Mouse (Mus musculus) midbrain, embryonic 11.5 days (tissue): ENCODE data around the gene Snca. TPM values are rescaled to one million over a fixed set of nuclear protein-coding genes. Genes with fewer than 3 reads are reported as not detected.

Experiments used
- ATAC-seq: fragments of 200-750 bp; cut with Nextera tagmentation; 2 replicates; pipeline ENCODE4 v1.8.0; 2017; ENCODE audit warnings: moderate TSS enrichment, moderate library complexity; ENCODE audit not compliant: low FRiP score
- DNase-seq: peaks from one replicate; pipeline ENCODE4 v3.0.0; 2015; ENCODE audit warnings: low spot score; ENCODE audit errors: missing footprints
- H3K27ac ChIP-seq: fragments of 300-500 bp; sonication (generic); 2 replicates; pipeline ENCODE4 v1.5.1; 2014; ENCODE audit warnings: low read depth, low read length
- H3K27me3 ChIP-seq: fragments of 300-500 bp; sonication (generic); 2 replicates; pipeline ENCODE4 v1.6.1; 2014; ENCODE audit warnings: mild to moderate bottlenecking, low read length, moderate library complexity, mixed read lengths; ENCODE audit not compliant: control insufficient read depth, insufficient read depth
- H3K36me3 ChIP-seq: fragments of 300-500 bp; sonication (generic); 2 replicates; pipeline ENCODE4 v1.6.1; 2014; ENCODE audit warnings: mild to moderate bottlenecking, low read length, moderate library complexity, mixed read lengths; ENCODE audit not compliant: control insufficient read depth, insufficient read depth
- H3K4me1 ChIP-seq: fragments of 300-500 bp; sonication (generic); 2 replicates; pipeline ENCODE4 v1.6.1; 2014; ENCODE audit warnings: low read length; ENCODE audit not compliant: control insufficient read depth, insufficient read depth
- H3K4me2 ChIP-seq: fragments of 300-500 bp; sonication (generic); 2 replicates; pipeline ENCODE4 v1.6.1; 2014; ENCODE audit warnings: mild to moderate bottlenecking, moderate library complexity
- H3K4me3 ChIP-seq: fragments of 300-500 bp; sonication (generic); 2 replicates; pipeline ENCODE4 v1.5.1; 2014; ENCODE audit warnings: low read depth, low read length
- H3K9ac ChIP-seq: fragments of 300-500 bp; sonication (generic); 2 replicates; pipeline ENCODE4 v1.6.1; 2014; ENCODE audit warnings: low read length
- H3K9me3 ChIP-seq: fragments of 300-500 bp; sonication (generic); 2 replicates; pipeline ENCODE4 v1.6.1; 2016; ENCODE audit warnings: low read length; ENCODE audit not compliant: control insufficient read depth
- WGBS: fragments of 180-500 bp; shearing (Covaris S2); extraction: QIAGEN DNeasy Blood & Tissue Kit; methylation state at CpG from one replicate; pipeline ENCODE4 v1.1.7; 2014; 5-methylcytosine and 5-hydroxymethylcytosine counted together
- polyA plus RNA-seq: library from polyadenylated mRNA; unstranded; fragments of >200 nt; fragmentation: Nextera tagmentation; extraction: Ambion mirVana; gene quantifications from 2 replicates; pipeline ENCODE4 v1.2.1, GENCODE M21; 2014

Gene Snca
- polyA plus RNA-seq, 1 experiment from 2014 or later: 26.1 TPM

DNA sequence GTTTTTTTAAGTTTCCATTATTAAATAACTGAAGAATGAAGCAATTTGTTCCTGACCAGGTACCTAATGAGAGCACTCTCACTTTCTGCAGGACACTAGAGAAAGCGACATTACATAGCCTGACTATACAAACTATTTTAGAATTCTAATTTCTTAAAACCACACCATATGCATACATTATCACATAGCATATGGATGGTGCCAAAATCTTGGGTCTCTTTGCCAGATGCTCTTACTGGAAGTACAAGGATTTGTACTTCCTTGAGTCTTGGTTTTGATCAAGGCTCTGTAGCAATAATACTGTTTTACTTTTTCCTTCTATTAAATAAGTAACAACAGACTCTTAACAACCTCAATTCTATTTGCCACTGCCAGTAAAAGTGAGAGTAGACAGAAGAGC, 31.4 kb downstream of the Snca start:
- ATAC-seq (no peak), DNase-seq (no peak)
- Histone ChIP-seq H3K9me3 (no peaks in the 10 kb centered on the region), H3K27me3 (no peaks in the 10 kb centered on the region), H3K27ac (no peak overlapping the region), H3K4me3 (no peak overlapping the region), H3K36me3 (no peaks in the 10 kb centered on the region), H3K9ac (no peak overlapping the region), H3K4me2 (no peak overlapping the region), H3K4me1 (no peaks in the 10 kb centered on the region)
- WGBS: 94% methylated on average over 1 of the region's 1 CpGs

- Histone ChIP-seq H3K4me1 (no peaks in the 10 kb centered on the region), H3K4me3 (no peak overlapping the region), H3K27me3 (no peaks in the 10 kb centered on the region), H3K36me3 (no peaks in the 10 kb centered on the region), H3K9ac (no peak overlapping the region), H3K4me2 (no peak overlapping the region), H3K9me3 (no peaks in the 10 kb centered on the region), H3K27ac (no peak overlapping the region)
- ATAC-seq (no peak), DNase-seq (no peak)
- 89% methylated on average over 3 of the region's 3 CpGs for WGBS
Measured at GRCm38 (mm10) chr6:60793659-60794365, 35.8 kb downstream of the Snca start.

DNA sequence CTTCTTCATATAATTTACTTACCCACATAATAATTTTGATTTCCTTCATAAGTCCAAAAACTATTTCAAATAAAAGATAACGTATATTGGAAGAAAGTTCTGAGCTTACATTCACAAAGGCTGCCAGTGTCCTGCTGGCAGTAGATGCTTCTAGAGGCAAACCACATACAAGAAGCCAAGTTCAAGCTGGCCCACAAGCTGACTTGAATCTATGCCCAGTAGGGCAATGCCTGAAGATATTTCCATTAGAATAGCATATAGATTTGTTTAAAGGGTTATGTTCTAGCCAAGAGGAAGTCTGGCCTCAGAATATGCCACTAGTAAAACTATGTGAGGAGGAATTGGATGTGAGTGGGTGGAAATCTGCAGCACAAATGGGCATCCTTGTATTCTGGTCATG, 42.7 kb downstream of the Snca start:
- no peaks in the 10 kb centered on the region for H3K36me3 ChIP-seq
- H3K4me1 ChIP-seq: no peaks in the 10 kb centered on the region
- no peak overlapping the region for H3K9ac ChIP-seq
- DNase-seq (no peak), ATAC-seq (no peak)
- H3K4me2 ChIP-seq: no peak overlapping the region
- H3K4me3 ChIP-seq: no peak overlapping the region
- no peak overlapping the region for H3K27ac ChIP-seq
- 79% methylated on average over 1 of the region's 1 CpGs for WGBS
- no peaks in the 10 kb centered on the region for H3K9me3 ChIP-seq
- no peaks in the 10 kb centered on the region for H3K27me3 ChIP-seq

- WGBS: 90% methylated on average over 1 of the region's 1 CpGs
Measured at GRCm38 (mm10) chr6:60771899-60772298, 57.8 kb downstream of the Snca start.

DNA sequence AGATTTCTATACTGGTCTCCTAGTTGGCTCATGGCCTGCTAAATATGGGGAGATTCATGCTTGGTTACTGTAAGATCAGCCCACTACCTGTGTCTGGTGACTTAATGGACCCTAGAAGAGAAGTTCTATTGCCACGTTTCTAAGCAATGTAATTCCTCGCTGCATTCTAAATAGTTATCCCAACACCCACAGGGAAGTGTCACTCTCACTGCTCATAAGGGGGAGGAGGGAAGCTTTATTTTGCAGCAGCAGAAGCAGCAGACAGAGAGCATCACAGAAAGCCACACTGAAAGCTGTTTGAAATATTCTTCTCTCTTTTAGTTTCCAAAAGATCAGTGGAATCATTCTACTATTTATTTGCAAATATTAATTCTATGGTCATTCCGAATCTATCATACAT, 64.0 kb downstream of the Snca start:
- Histone ChIP-seq H3K4me1 (no peaks in the 10 kb centered on the region), H3K4me2 (no peak overlapping the region), H3K36me3 (no peaks in the 10 kb centered on the region), H3K27ac (no peak overlapping the region), H3K27me3 (no peaks in the 10 kb centered on the region), H3K4me3 (no peak overlapping the region), H3K9ac (no peak overlapping the region), H3K9me3 (no peaks in the 10 kb centered on the region)
- DNase-seq: no peak
- ATAC-seq: no peak
- WGBS: 88% methylated on average over 3 of the region's 3 CpGs

More at GRCm38 (mm10) chr6:60771899-60772298, 57.8 kb downstream of the Snca start:
- Histone ChIP-seq H3K36me3 (no peaks in the 10 kb centered on the region), H3K4me3 (no peak overlapping the region), H3K27ac (no peak overlapping the region), H3K9me3 (no peaks in the 10 kb centered on the region), H3K9ac (no peak overlapping the region), H3K4me1 (no peaks in the 10 kb centered on the region), H3K27me3 (no peaks in the 10 kb centered on the region), H3K4me2 (no peak overlapping the region)
- DNase-seq (no peak), ATAC-seq (no peak)

- ATAC-seq (no peak), DNase-seq (no peak)
- Histone ChIP-seq H3K9ac (no peak overlapping the region), H3K27ac (no peak overlapping the region), H3K4me1 (no peaks in the 10 kb centered on the region), H3K27me3 (no peaks in the 10 kb centered on the region), H3K4me3 (no peak overlapping the region), H3K36me3 (no peaks in the 10 kb centered on the region), H3K9me3 (no peaks in the 10 kb centered on the region), H3K4me2 (no peak overlapping the region)
- WGBS: 92% methylated on average over 4 of the region's 4 CpGs
Measured at GRCm38 (mm10) chr6:60762864-60763263, 66.8 kb downstream of the Snca start.

DNA sequence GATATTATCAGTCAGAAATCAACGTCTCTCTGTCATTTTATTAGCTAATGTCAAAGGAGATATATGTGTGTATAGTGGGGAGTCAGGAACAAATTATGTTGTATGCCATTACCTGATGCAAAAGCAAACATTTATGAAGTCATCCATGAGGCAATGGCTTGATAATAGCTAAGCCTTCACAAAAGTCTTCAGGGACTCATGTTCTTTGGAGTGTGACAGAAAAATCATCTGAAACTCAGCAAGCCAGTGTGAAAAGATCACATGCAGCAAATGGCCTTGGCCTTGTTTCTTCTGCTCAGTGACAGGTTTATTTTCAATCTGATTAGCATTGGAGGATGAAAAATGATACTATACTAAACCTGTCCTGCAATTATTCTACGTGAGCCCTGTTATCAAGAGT, 67.9 kb downstream of the Snca start:
- no peaks in the 10 kb centered on the region for H3K4me1 ChIP-seq
- no peaks in the 10 kb centered on the region for H3K27me3 ChIP-seq
- DNase-seq (no peak), ATAC-seq (no peak)
- H3K9me3 ChIP-seq: no peaks in the 10 kb centered on the region
- H3K4me3 ChIP-seq: no peak overlapping the region
- H3K4me2 ChIP-seq: no peak overlapping the region
- H3K27ac ChIP-seq: no peak overlapping the region
- no peaks in the 10 kb centered on the region for H3K36me3 ChIP-seq
- no peak overlapping the region for H3K9ac ChIP-seq
- 82% methylated on average over 2 of the region's 2 CpGs for whole genome bisulfite sequencing

DNA sequence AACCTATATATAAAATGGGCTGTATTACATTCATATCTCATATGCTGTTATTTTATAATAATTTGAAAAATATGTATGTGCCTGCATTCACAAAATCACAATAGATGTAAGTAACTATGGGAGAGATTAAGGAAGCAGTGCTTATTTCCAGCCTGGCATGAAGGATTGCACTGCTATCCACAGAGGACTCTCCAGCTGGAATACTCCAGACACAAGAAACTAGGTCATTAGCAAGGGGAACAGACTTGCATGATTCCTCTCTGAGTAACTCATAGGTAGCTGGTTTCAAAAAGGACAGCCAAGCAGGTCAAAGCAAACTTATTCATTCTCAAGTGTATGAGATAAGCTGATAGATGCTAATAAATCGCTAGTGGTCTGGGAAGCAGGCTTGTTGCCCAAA, 74.7 kb downstream of the Snca start:
- H3K36me3 ChIP-seq: no peaks in the 10 kb centered on the region
- H3K27me3 ChIP-seq: no peaks in the 10 kb centered on the region
- H3K9me3 ChIP-seq: no peaks in the 10 kb centered on the region
- no peak overlapping the region for H3K4me2 ChIP-seq
- no peak overlapping the region for H3K4me3 ChIP-seq
- ATAC-seq (no peak), DNase-seq (no peak)
- no peak overlapping the region for H3K27ac ChIP-seq
- H3K4me1 ChIP-seq: no peaks in the 10 kb centered on the region
- WGBS: 82% methylated on average over 1 of the region's 1 CpGs
- H3K9ac ChIP-seq: no peak overlapping the region

- Histone ChIP-seq H3K4me1 (no peaks in the 10 kb centered on the region), H3K36me3 (no peaks in the 10 kb centered on the region), H3K4me2 (no peak overlapping the region), H3K27ac (no peak overlapping the region), H3K9me3 (no peaks in the 10 kb centered on the region), H3K27me3 (no peaks in the 10 kb centered on the region), H3K9ac (no peak overlapping the region), H3K4me3 (no peak overlapping the region)
- ATAC-seq (no peak), DNase-seq (no peak)
Measured at GRCm38 (mm10) chr6:60745965-60746364, 83.7 kb downstream of the Snca start.
